Mouse (Mus musculus) testis, postnatal 10 days (tissue): ENCODE results near the gene Gsg1l.

Experiments used
- DNase-seq: peaks from one replicate; pipeline ENCODE4 v3.0.0; 2021; ENCODE audit warnings: low spot score

The Gsg1l gene

GRCm38 (mm10) chr7:126082286-126082741, at the start of gene Gsg1l:
Gsg1l (minus strand) TSS chr7:126082411.
- DNase-seq: no peak

GRCm38 (mm10) chr7:126127673-126128072, 45.5 kb upstream of the Gsg1l start:
- no peak for DNase-seq

GRCm38 (mm10) chr7:126126502-126126901, 44.3 kb upstream of the Gsg1l start:
- no peak for DNase-seq

DNA sequence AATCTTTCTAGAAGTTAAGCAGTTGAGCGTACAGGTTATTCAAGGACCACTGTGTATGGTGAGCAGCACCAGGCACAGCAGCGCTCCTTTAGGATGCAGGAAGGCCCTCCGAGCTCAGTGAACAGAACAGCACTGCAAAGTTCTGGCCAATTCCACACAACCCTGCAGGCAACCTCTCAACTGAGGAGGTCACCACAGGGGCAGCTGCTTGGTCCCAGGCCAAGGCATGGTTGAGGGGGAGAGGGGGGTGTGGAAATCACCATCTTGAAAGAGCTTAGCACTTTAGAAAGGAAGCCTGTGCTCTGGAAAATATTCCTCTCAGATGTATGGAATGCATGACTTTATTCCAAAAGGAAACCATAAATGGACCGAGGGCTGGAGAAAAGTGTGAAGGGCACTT, 39.3 kb upstream of the Gsg1l start:
- peak; percentile 46 for DNase-seq

- no peak for DNase-seq
Observed at GRCm38 (mm10) chr7:126119819-126120218, 37.6 kb upstream of the Gsg1l start.

DNA sequence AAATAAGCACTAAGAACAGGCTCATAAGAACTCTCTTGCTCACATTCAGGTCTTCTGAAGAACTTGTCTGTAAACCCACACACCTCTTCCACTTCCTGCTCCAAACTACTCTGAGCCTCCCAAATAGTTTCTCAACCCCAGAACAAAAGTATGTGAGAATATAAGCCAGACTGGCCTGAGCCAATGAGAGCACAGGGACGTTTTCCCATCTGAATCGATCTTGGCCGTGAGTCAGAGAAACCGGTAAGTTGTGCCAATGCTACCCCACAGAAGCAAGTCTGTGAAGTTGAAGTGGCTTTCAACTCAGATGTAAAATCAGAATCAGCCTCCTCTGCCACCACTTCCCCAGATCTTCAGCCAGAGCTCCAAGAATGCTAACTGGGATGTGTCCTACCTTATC, 31.1 kb upstream of the Gsg1l start:
- no peak for DNase-seq

DNA sequence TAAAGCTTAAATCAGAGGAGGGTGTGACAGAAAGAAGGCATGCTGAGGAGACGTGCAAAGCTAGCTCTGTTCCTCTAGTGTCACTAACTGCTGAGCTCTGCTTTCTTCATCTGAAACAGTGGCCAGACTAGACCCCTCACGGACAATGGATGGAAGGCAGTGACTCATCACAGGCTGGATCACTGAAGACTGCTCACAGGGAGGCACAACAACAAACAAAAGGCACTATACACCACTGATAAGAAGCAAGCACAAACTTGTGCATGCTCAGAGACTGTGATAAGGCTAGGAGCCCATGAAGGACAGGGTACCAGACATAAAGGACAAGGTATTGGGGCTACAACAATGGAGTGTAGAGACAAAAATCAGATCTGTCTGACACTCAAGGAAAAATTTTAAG, 29.0 kb upstream of the Gsg1l start:
- no peak for DNase-seq

GRCm38 (mm10) chr7:126109898-126110297, 27.7 kb upstream of the Gsg1l start:
- no peak for DNase-seq

- no peak for DNase-seq
Observed at GRCm38 (mm10) chr7:126100440-126100839, 18.2 kb upstream of the Gsg1l start.

DNA sequence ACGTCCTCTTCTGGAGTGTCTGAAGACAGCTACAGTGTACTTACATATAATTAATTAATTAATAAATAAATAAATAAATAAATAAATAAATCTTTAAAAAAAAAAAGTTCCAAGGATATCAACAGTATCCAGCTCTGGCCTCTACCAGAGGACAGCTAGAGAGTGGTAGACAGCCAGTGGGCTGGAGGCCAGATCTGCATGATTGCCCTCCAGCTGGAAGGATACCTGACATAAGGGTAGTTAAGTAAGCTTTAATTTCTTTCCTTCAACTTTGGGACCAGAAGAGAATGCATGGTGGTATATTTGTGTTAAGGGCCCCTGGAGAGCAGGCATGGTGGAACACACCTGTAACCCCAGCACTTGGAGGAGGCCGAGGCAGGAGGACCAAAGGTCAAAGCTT, 17.6 kb upstream of the Gsg1l start:
- no peak for DNase-seq

- DNase-seq: no peak
Observed at GRCm38 (mm10) chr7:126099163-126099775, 17.1 kb upstream of the Gsg1l start.

GRCm38 (mm10) chr7:126097219-126097915, 15.2 kb upstream of the Gsg1l start:
- DNase-seq: no peak

DNA sequence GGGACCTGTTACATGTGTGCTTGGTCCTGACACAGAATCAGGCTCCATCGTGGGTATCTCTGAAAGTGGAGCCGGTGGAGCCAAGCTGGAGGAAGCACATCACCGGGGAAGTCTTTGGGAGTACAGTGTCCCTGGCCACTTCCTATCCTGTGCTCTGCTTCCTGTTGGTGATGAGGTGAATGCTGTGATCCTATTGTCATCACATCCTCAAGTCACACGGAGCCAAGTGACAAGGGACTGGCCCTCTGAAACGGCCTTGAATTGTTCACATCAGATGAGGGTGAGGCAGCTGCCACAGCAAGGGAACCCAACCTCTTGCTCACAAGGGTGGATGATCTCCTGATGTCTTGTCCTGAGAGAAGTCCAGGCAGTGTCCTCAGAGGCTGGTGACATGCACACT, 14.4 kb upstream of the Gsg1l start:
- DNase-seq: no peak

DNA sequence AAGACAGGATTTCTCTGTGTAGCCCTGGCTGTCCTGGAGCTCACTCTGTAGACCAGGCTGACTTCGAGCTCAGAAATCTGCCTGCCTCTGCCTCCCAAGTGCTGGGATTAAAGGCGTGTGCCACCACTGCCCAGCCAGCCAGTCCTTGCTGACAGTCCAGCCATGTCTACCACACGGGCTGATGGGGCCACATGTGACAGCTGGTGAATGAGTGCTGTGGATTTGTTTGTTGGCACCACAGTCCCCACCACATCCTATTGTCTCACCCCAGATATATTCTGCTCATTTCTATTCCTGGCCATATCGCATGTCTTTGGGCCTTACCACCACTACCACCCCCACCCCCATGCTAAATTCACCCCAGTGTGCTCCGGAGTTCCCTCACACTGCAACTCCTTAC, 12.5 kb upstream of the Gsg1l start:
- no peak for DNase-seq

DNA sequence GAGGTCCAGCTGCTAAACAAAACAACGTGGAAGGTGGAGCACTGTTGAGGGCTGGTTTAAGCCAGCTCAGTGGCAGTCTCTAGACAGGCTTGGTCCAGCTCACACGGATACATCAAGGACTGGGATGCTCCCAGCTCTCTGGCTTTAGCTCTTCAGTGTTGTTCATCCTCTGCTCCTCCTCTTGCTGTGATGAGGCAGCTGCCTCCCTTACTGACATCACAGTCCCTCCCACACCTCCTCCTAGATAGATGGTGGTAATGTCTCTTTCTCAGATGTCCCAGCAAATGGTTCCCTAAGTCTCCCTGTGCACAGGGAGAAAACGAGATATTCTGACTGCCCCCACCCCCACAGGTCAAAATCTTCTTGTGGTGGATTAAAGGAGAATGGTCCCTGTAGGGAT, 11.0 kb upstream of the Gsg1l start:
- DNase-seq: no peak

GRCm38 (mm10) chr7:126089782-126090181, 7.6 kb upstream of the Gsg1l start:
- peak; percentile 68 for DNase-seq

- peak; percentile 60 for DNase-seq
Observed at GRCm38 (mm10) chr7:126088155-126088554, 5.9 kb upstream of the Gsg1l start.

DNA sequence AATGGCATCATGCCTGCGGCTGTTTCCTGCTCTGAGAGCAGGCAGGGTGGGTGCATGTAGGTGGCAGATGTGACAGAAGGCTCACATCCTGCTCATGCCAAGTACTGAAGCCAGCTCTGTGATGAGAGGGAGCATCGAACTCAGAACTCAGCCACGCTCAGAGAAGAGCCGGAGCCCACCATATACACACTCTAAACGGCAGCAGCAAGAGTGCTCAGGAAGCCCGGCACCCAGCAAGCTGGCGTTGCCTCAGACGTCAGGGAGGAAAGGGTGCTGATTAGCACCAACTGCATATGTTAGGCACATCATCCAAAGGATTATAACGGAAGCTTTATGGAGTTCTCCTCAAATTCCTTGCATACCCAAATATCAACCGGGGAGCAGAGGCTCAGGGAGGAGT, 5.4 kb upstream of the Gsg1l start:
- no peak for DNase-seq

DNA sequence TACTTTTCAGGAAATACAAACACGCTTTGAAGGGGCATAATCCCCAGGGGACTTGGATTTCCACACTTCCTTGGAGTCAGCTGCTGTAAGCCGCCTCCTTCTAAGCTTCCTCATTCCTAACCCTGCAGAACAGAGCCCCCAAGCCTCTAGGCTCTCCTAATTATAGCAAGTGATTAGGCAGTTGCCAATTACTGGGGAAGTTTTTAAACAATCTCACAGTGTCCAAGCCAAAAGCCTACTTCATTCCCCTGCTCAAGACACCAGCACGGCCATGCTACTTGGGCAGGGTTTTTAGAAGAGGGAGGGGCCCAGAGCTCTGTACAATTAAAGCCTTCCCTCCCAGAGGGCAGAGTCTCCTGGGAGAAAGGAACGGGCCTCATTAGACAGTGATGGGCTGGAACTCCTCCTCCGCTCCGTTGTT, 4.1 kb upstream of the Gsg1l start:
- no peak for DNase-seq

DNA sequence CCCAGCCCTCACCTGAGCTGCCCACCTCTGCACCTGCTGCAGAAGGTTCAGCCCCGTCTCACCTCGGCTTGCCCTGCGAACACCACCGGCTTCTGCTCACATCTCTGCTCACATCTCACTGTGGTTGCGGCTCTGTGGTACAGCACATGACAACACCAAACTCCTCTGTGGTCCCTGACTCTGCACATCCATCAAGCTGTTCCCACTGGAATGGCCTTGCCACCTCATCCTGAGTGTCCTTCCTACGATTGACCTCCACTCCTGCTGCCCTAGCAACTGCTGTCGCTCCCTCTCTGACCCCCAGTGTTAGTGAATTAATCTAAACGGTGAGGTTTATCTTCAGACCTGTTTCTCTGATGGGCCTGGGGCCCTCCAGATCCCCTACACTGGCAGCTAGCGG, 2.9 kb upstream of the Gsg1l start:
- DNase-seq: no peak

- DNase-seq: no peak
Observed at GRCm38 (mm10) chr7:126083980-126084348, 1.8 kb upstream of the Gsg1l start.

GRCm38 (mm10) chr7:126083341-126083979, 1.2 kb upstream of the Gsg1l start:
- no peak for DNase-seq

GRCm38 (mm10) chr7:126081727-126082285, 405 bp downstream of the Gsg1l start:
- no peak for DNase-seq
